Mouse (Mus musculus): ENCODE measurements around the gene Guca1a. TPM values are rescaled to one million over a fixed set of nuclear protein-coding genes. Genes with fewer than 3 reads are reported as not detected.
"Not testable (repeated sequence)": the region's sequence is repeated elsewhere in the genome, so short reads cannot be mapped to it uniquely, and the experiment has no call there.

Guca1a gene
- total RNA-seq (2022): 1 to 10 TPM in 1 of 4 experiments, under 1 TPM in 2, not detected in 1; 0.37 to 1.2 (median 0.80) TPM

DNA sequence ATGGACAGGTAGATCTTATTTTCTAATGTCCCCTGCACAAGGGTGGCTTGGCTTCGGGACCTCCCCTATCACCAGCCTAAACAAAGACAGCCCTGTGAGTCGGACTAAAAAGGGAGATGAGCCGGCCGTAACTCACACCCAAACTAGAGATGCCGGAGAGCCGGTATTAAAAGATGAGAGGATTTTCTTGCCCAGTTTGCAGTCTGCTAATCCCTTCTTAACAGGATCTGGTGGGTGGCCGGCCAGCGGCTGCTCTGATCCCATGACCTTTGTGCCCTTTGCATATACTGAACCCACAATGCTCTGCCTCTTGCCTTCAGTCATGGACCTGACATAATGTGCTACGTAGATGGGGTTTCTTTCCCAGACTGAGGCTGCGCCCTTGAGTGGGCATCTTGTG, at the start of gene Guca1a:
Guca1a (minus strand) TSS at position 134 of the 400 bp plus-strand sequence.
- DNase-seq (ENCODE audit: low spot score in 2 of 2): no peak

DNA sequence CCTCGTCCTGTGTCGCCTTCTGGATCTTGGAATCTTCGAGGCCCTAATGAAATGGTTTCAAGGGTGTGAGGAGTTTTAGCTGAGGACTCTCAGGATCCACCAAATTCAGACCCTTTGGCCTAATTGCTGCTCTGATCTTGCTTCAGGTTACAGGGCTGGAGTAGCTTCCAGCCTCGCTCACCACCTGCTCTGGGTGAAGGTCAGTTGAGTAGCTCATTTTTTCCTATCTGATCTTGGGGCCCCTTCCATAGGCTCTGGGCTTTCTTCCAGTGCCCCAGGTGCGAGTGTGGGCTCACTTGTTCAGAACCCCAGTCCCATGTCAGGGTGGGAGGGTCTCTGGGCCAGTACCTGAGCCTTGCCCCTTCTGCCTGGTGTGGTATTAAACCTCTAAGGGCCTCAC, 49.0 kb upstream of the Guca1a start:
- no peak for DNase-seq (ENCODE audit: low spot score in 2 of 2)

DNA sequence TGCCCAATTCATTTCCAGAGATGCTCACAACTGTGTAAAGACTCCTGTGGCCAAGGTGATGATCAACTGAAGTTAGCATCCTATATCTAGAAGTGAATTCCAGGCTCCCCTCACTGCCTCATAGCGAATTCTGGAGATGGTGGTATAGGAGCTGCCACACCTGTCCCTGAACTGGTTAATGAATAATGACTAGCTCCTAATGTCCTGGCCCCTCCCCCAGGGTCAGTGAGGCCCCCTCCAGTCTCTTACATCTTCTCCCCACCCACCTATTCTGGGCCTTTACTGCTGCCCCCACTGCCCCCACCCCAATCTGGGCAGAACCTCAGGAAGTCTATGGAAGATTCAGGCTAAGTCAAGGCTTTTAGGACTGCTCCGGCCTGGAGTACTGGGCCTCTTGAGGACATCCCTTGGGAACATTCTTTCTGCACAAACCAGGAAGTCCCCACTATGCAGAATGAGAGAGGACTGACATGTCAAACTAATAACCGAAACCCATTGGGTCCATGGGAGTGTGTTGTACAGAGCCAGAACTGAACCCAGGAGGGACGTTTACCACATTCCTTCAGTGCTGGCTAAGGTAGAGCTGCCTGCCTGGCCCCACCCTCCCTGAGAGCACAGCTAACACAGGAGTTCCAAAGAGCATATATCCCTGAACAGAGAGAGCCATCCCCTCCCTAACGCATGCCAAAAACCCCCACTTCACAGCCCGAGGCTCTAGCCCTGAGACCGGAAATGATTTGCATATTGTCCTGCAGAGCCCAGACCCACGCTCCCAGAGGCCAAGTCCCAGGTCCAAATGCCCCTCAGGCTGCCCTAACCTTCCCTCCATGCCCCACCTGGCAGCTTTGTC, 48.4 kb upstream of the Guca1a start:
- DNase-seq (ENCODE audit: low spot score in 2 of 2): no peak

DNA sequence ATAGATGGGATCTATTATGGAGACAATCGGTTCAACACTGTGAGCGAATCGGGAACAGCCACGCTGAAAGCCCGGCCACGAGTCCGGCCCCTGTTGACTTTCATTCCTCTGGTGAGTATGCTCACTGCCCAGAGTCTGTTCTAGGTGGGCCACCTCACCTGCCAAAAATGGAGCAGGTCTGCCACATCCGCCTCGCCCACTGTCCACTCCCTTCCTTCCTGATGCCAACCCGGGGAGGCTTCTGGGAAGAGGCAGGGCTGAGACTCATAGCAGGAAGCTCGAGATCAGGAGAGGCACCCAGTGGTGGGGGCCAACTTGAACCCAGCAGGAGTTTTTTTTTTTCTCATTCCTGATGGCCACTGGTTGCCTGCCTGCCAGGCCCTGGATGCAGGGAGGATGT, 46.2 kb upstream of the Guca1a start:
- no peak for DNase-seq (ENCODE audit: low spot score in 2 of 2)

DNA sequence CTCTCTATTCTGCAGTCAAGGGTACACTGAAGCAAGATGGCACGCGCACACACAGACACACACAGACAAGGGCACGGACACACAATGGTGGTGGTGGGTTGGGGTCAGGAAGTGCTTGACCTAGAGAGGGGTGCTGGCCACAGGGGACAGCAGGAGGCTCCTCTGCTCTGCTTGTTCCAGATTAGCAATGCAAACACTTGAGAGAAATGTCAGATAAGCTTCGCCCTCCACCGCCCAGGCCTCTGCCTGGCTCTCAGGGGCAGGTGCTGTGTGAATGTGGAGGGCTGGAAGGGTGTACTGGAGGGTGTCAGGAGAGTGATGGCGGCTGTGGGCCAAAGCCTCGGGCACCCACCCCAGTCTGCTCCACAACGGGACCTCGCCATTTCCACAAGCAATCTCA, 45.6 kb upstream of the Guca1a start:
- DNase-seq (ENCODE audit: low spot score in 2 of 2): no peak

DNA sequence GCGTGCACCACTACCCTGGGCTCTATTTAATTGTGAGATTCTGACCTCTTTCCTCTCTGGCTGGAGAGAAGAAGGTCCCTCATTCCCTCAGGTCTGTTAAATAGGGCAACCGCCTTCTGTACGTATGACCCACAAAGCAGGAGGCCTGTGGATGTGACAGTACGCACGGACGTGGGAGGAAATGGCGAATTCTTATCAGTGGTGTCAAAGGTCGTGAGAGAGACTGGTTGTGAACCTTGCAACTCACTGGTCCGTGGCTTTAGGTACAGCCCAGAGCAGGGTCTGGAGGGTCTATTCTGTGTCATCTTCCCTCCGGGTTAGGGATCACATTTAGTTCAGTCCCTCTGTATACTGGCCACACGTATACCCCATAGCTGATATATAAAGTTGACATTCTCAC, 45.1 kb upstream of the Guca1a start:
- DNase-seq (ENCODE audit: low spot score in 2 of 2): no peak

DNA sequence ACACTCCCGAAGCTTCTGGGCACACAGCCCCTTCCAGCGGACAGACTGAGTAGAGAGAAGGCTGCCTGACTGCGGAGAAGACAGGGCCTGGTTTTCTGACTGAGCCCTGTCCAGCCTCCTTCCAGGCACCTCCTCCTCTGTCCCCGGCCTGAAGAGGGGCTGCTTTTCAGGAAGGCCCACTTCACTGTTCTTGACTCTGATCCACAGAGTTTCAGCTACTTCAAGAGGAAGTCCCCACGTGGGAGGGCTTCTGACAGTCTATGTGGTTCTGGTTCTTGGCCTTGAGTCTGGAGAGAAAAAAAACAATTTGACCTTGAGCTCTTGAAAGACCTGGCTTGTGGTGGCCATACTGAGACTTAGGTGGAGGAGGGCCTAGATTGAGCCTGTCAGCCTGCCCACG, 43.7 kb upstream of the Guca1a start:
- DNase-seq (ENCODE audit: low spot score in 2 of 2): no peak

DNA sequence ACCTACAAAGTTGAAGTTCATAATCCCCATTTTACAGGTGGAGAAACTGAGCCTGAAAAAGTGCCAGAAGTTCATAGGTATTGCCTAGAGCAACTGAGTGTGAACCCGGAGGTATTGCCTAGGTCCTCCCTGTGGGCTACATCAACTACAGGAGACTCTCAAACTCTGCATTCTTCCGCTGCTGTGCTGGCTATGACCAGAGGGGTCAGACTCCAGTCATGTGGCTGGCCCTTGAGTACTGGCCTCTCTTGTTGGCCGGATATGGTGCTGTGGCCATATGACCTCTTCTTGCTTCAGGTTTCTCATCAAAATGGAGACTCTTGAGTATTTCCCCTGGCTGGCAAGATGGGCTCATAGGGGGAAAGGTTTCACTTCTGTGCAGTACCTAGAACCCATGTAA, 41.9 kb upstream of the Guca1a start:
- DNase-seq (ENCODE audit: low spot score in 2 of 2): no peak

DNA sequence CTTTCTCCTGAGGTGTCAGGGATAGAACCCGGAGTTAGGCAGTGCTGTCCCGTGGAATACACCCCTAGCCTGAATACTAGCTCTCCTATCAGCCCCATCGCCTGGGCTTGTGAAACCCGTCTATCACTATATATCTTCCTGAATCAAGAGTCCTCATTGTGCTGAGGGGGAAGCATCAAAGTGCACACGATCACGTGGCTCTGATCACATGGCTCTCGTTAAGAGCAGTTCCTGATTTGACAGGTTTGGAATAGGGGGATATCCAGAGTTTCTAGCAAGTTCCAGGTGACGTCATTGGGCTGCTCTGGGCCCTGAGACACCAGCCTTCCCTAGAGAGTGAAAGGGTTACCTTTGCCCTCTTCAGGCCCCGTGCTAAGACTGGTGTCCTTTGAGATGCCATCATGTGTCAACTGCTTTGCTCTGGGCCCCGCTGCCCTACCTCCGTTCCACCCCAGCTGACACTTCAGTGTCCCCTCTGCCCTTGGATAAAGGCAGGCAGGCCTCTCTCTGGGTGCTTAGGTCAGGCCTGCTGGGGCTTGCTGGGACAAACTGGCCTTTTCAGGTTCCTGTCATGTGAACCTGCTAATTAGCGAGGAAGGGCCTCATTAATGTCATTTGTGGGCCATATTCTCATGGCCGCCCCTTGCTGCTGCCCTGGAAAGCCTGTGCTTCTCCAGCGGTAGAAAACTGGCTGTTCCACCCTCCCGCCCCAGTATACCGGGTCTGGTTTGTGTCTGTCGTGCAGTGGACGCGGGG, 41.1 kb upstream of the Guca1a start:
- no peak for DNase-seq (ENCODE audit: low spot score in 2 of 2)

DNA sequence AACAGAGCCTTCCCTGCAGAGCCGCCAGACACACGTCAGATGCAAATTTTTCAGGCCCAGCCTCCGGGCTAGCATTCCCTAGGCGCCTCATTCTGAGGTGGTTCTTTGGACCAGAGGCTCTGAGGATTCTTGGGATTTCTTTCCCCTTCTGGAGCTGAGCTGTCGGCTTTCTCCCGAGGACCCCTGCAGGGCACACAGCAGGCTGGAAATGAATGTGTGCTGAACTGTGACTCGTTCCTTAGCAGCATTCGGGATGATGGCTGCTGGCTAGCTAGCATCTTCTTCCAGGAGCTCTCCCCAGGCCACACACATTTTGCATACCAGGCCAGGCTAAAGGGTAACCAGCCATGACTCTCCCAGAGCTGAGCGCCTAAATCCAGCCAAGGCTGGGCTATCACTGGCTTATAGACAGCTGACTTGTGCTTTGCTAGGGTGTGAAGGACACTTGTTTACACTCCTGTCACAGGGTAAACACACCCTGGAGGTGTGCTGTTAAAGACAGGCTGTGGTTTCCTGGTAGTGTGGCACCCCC, 40.0 kb upstream of the Guca1a start:
- no peak for DNase-seq (ENCODE audit: low spot score in 2 of 2)

DNA sequence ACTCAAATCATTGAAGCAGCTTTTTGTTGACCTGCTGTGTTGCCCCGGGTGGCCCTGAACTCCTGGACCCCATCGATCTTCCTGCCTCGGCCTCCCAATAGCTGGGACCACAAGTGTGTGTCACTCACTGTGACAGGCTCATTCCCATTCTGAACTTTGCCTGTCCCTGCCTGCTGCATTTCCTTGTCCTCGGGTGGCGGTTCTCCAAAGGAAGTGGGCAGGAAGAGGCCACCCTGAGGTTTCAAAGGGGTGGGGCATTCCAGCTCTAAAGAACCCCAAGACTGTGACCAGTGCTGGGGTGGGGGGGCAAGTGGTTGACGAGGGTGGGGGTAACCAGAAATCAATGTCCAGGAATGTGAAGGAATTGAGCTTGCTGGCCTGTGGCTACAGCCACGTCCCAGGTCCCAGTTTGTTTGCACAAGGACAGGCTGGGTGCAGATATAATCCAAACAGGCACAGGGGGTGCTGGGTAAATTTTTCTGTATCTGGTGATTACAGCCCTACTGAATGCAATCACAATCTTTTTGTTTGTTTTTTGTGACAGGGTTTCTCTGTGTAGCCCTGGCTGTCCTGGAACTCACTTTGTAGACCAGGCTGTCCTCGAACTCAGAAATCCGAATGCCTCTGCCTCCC, 39.1 kb upstream of the Guca1a start:
- no peak for DNase-seq (ENCODE audit: low spot score in 2 of 2)

DNA sequence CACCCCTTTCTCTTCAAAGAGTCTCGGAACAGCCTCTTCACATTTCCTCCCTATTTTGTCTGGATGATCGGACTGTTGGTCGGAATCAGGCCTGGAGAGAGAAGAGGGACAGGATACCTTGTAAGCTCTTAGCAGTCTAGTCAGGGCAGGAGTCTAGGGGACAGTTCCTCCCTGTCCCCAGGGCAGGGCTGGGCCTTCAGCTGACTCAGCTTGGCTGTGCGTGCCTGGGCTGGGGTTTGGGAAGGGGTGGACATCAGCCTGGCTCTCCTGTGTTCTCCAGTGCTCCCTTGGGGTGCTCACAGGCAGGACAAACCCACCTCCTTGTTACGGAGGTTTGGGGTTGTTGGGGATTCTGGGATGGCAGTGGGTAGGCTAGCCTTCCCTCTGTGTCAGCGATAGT, 38.2 kb upstream of the Guca1a start:
- no peak for DNase-seq (ENCODE audit: low spot score in 2 of 2)

DNA sequence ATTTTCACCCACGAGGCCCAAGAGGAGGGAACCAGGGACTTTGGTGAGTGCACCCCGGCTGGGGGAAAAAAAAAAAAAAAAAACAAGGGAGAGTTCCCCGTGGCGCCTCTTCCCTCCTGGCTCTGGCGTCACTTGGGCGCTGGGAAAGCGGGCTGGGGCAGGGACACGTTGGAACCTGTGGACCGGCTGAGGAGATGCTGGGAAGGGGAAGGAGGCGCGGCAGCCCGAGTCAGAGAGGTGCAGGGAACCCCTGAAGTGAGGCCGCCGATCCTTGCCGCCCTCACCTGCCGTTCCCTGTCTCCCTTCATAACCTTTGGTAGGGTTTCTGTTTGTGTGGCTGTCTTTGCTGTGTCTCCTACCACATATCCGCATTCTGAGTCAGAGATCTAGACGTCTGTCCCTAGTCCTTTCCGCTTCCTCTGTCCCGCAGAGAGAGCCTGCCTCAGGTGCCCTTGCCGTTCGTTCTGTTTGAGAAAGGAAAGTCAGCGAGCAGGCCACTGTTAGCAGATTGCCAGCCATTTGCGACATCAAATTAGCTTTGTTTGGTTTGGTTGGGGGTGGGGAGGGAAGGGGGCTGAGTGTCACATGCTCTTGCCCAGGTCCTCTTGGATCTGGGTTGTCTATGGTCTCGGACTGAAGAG, 36.6 kb upstream of the Guca1a start, which contains the start of gene 1700001C19Rik:
1700001C19Rik (minus strand) TSS at position 470 of the 641 bp plus-strand sequence.
- no peak for DNase-seq (ENCODE audit: low spot score in 2 of 2)

DNA sequence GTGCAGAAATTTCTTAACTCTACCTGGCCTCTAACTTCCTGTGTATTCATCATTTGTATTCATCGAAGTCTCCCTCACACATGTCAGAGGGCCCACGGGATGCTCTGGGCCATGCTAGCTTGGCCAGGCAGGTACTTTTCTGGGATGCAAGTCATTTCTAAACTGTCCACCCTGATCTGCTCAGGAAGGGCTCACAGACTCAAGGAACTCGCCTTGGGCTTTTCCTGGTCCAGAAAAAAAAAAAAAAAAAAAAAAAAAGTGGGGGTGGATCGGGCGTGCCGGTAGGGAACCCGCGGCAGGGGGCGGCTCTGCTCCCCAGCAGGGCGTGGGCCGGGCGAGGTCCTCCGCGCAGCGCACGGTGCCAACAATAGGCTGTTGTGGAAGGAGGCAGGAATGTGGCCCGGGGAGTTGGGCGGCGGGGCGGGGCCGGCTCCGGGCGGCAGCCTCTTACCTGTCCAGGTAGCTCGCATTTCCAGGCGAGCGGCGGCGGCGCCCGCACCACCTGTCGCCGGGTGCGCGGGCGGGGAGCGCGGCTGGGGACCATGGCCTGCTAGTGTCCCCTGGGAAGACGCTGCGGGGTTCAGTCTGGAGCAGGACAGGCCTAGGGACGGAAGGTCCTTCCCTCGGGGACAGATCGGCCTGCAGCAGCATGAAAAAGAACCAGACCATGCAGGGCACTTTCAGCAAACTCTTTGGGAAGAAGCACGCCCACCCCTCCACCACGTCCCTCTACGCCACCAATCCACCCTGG, 35.9 kb upstream of the Guca1a start, which contains the start of gene AI661453:
AI661453 (plus strand) TSS at position 460 of the 751 bp plus-strand sequence.
- no peak for DNase-seq (ENCODE audit: low spot score in 2 of 2)

DNA sequence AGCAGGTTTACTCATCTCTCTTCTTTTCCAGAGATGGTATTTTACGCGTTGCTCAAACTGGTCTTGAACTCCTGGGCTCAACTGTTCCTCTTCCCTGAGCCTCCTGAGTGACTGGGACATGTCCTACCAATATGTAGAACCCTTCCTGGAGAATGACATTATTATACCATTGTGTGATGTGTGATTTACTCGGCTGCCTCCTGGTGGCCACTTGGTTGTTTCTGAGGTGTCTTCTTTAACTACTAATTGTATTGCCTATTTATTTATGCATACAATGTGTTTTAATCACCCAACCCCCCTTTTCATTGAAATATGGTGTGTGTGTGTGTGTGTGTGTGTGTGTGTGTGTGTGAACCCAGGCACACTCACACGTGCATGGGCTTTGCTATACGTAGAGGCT, 30.4 kb upstream of the Guca1a start:
- no peak for DNase-seq (ENCODE audit: low spot score in 2 of 2)

DNA sequence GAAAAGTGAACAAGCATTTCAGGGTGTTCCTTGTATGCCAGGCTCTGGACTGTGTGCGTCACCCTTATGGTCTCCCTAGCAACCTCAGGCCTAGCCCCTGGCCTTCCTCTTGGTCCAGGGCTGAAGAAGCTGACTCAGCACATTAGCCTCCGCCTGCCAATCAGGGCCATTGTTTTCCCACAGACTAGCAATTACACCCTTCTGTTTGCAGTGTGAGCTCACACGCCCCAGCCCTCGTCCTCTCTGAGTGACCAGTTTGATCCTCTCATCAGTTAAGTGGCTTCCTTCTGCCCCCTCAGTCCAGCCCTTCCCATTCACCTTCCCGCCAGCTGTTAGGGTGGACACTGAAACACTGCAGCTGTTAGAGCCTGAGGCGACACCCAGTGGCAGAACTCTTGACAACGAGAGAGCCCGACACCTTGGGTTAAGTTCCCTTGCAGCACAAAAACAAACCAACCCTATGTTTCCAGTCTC, 28.5 kb upstream of the Guca1a start:
- DNase-seq (ENCODE audit: low spot score in 2 of 2): no peak

DNA sequence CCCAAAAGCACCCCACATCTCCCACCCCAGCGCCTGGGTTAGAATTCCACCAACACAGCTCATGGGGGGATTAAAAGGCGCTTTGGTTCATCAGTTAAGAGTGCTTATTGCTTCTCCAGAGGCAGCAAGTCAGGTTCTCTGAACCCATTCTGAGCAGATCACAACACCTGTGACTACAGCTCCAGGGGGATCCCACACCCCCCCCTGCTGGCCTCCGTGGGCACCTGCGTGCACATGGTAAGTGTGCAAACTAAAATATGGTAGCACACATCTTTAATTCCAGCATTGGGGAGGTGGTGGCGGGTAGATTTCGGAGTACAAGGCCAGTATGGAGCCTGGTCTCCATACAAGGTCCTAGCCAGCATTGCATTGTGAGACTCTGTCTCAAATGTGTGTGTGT, 26.9 kb upstream of the Guca1a start:
- DNase-seq (ENCODE audit: low spot score in 2 of 2): no peak

DNA sequence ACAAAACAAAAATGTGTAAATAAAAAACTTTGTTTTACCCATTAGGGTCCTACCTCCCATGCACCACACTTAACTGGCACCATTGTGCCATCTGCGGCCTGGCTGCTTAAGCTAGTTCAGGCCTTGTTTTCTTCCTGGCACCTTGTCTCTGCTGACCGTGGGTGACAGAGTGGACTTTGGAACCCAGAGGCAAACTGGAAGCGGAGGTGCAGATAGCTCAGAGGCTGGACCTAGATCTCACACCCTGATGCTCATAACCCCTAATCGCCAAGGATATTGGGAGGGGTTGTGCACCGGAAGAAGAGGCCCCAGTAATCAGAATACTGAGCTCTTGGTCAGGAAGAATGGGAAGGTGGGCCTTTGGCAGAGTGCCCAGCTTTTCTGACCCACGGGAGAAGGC, 23.8 kb upstream of the Guca1a start:
- DNase-seq (ENCODE audit: low spot score in 2 of 2): no peak

DNA sequence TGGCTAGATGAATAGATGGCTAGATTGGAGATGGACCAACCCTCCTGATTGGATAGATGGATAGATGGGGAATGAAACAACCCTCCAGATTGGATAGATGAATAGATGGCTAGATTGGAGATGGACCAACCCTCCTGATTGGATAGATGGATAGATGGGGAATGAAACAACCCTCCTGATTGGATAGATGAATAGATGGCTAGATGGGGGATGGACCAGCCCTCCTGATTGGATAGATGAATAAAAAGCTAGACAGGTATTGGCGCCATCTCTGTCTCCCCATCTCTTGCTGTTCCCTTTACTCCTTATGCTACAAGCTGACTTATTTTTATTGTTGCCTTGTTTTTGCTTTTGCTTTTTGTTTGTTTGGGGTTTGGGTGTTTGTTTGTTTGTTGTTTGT, 22.2 kb upstream of the Guca1a start:
- not testable (repeated sequence) for DNase-seq (ENCODE audit: low spot score in 2 of 2)

DNA sequence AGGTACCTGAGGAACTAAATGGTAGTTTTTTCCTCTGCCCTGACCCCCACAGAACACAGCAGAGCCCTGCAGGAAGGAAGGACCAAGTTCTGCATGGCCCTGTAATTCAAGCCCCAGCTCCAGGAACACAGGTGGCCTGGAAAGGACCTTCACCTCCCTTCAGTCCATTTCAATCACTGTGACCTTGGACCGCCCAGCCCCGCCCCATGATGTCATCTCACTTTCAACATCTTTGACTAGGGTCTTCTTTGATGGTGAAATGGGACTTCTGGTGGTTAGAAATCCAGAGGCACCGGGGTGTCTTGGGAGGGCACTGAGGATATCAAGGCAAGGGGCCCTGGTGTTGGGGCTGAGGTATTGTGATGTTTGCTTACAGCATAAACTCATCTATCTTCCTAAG, 21.2 kb upstream of the Guca1a start:
- no peak for DNase-seq (ENCODE audit: low spot score in 2 of 2)
